Mouse (Mus musculus) ES-E14 (cell line): ENCODE measurements at regions not wholly inside any gene's neighbourhood (a gene's known extent, or its start where the extent isn't known, plus 50 kb on each side); places are given as distances from the start of the nearest gene placed in this dataset.

Experiments used
- DNase-seq: peaks from one replicate; pipeline ENCODE4 v3.0.0-alpha.2; 2013; ENCODE audit warnings: low read depth, low spot score
- H3K27ac ChIP-seq: 2 replicates; pipeline ENCODE4 v1.5.1; 2012; ENCODE audit warnings: low read depth, mild to moderate bottlenecking, low read length, moderate library complexity, mixed read lengths; ENCODE audit not compliant: poor library complexity, insufficient read depth, severe bottlenecking
- H3K36me3 ChIP-seq: 2 replicates; pipeline ENCODE4 v1.6.1; 2012; ENCODE audit warnings: mild to moderate bottlenecking, low read length, moderate library complexity, mixed read lengths; ENCODE audit not compliant: control insufficient read depth, poor library complexity, insufficient read depth, severe bottlenecking
- H3K4me1 ChIP-seq, 2 experiments: fragments of 150-350 bp in 1 of 2; sonication (generic) in 1 of 2; 2 replicates each; pipeline ENCODE4 v1.6.1; 2012; ENCODE audit warnings: low read length in 2 of 2, mild to moderate bottlenecking in 1 of 2, mixed read lengths in 1 of 2; ENCODE audit not compliant: control insufficient read depth in 2 of 2, insufficient read depth in 2 of 2, poor library complexity in 1 of 2
- H3K4me3 ChIP-seq, 2 experiments: fragments of 150-350 bp in 1 of 2; sonication (generic) in 1 of 2; 2 replicates each; pipeline ENCODE4 v1.5.1; 2012; ENCODE audit warnings: low read length in 2 of 2, low read depth in 1 of 2, mild to moderate bottlenecking in 1 of 2, mixed read lengths in 1 of 2; ENCODE audit not compliant: insufficient read depth in 1 of 2, poor library complexity in 1 of 2, severe bottlenecking in 1 of 2
- H3K9ac ChIP-seq: 2 replicates; pipeline ENCODE4 v1.6.1; 2012; ENCODE audit warnings: low read depth, mild to moderate bottlenecking, low read length, mixed read lengths; ENCODE audit not compliant: poor library complexity, insufficient read depth, severe bottlenecking
- H3K9me3 ChIP-seq: fragments of 150-350 bp; sonication (generic); 2 replicates; pipeline ENCODE4 v1.6.1; 2012; ENCODE audit warnings: low read depth, mild to moderate bottlenecking, low read length; ENCODE audit not compliant: control insufficient read depth, insufficient read depth
- CHD2 ChIP-seq: IDR thresholded peaks from 2 replicates; pipeline ENCODE4 v1.6.1; 2014; ENCODE audit warnings: mild to moderate bottlenecking, low read depth, low read length, inconsistent platforms
- HCFC1 ChIP-seq: IDR thresholded peaks from 2 replicates; pipeline ENCODE4 v1.6.1; 2012; ENCODE audit warnings: low read length, inconsistent platforms, borderline replicate concordance; ENCODE audit not compliant: insufficient read depth
- MAFK ChIP-seq: IDR thresholded peaks from 2 replicates; pipeline ENCODE4 v1.6.1; 2014; ENCODE audit warnings: mild to moderate bottlenecking, low read depth, low read length, inconsistent platforms; ENCODE audit not compliant: insufficient read depth
- ZC3H11A ChIP-seq: IDR thresholded peaks from 2 replicates; pipeline ENCODE4 v1.6.1; 2012; ENCODE audit warnings: low read depth, mild to moderate bottlenecking, inconsistent platforms, low read length, borderline replicate concordance
- ZNF384 ChIP-seq: IDR thresholded peaks from 2 replicates; pipeline ENCODE4 v1.6.1; 2012; ENCODE audit warnings: low read depth, low read length, inconsistent platforms
- in situ Hi-C, 2 experiments: fragments of 600-800 bp; cut with MboI; formaldehyde crosslinking; loops; one replicate each; pipeline ENCODE4 v1.15.1; 2025; ENCODE audit warnings: low sequenced_read_pairs in 2 of 2, inconsistent platforms in 1 of 2; ENCODE audit not compliant: unreplicated experiment in 2 of 2

GRCm38 (mm10) chr3:62159031-62159430, 179.1 kb upstream of the Arhgef26 start:
- TF ChIP-seq ZNF384, result no peak
- no peak overlapping the region for H3K9ac ChIP-seq

DNA sequence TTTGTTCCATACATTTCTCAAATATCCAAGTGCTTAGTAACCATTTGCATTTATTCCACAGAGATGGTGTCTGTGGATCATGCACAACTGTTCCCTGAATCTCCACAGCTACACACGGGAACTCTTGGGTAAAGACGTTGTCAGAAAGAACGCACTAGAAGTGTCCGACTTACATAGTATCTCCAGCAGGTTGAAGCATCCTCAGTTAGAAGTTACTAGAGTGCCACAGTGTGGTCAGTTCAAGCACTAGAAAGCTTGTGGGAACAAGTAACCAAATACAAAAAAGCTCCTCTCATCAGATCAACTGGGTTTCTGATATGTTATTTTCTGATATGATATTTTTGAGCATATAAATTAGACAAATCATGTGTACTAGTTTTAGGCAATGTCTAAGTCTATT, 167.5 kb upstream of the Arhgef26 start:
- Histone ChIP-seq H3K4me1 (no peaks in the 10 kb centered on the region), H3K4me3 (no peak overlapping the region), H3K27ac (no peak overlapping the region), H3K9me3 (no peaks in the 10 kb centered on the region), H3K9ac (no peak overlapping the region), H3K36me3 (no peaks in the 10 kb centered on the region)
- no peak for DNase-seq
- in situ Hi-C loops, result no loop called here
- TF ChIP-seq HCFC1 (no peak), ZNF384 (no peak), CHD2 (no peak), MAFK (no peak), ZC3H11A (no peak)

More at GRCm38 (mm10) chr3:62159031-62159430, 179.1 kb upstream of the Arhgef26 start:
- peak; percentile 47 for DNase-seq
- H3K4me1 ChIP-seq, result no peaks in the 10 kb centered on the region
- no peaks in the 10 kb centered on the region; the same call in 1 of the 2 replicates for H3K9me3 ChIP-seq
- H3K4me3 ChIP-seq, result no peak overlapping the region
- no peak overlapping the region for H3K27ac ChIP-seq
- peaks cover 5% of the 10 kb centered on the region; the same call in 1 of the 2 replicates for H3K36me3 ChIP-seq
- in situ Hi-C loops, result no loop called here

GRCm38 (mm10) chr3:62187807-62188509, 150.2 kb upstream of the Arhgef26 start:
- H3K9ac ChIP-seq, result no peak overlapping the region
- no peaks in the 10 kb centered on the region for H3K36me3 ChIP-seq
- H3K9me3 ChIP-seq, result no peaks in the 10 kb centered on the region
- no peak overlapping the region for H3K4me3 ChIP-seq
- no peak overlapping the region for H3K27ac ChIP-seq
- H3K4me1 ChIP-seq, result no peaks in the 10 kb centered on the region
- no peak for DNase-seq
- TF ChIP-seq ZC3H11A (no peak), ZNF384 (no peak), HCFC1 (no peak), CHD2 (no peak), MAFK (no peak)
- in situ Hi-C loops, result loop anchor here in 1 of 2 experiments (25.0 kb wide), 1 partner anchor 951 kb away; no protein-coding TSS in a partner anchor

GRCm38 (mm10) chr3:62192466-62192865, 145.7 kb upstream of the Arhgef26 start:
- Histone ChIP-seq H3K27ac (no peak overlapping the region), H3K9ac (no peak overlapping the region), H3K36me3 (no peaks in the 10 kb centered on the region), H3K4me3 (no peak overlapping the region), H3K9me3 (no peaks in the 10 kb centered on the region), H3K4me1 (no peaks in the 10 kb centered on the region)
- TF ChIP-seq ZC3H11A (no peak), CHD2 (no peak), MAFK (no peak), ZNF384 (no peak), HCFC1 (no peak)
- in situ Hi-C loops, result loop anchor here in 1 of 2 experiments (25.0 kb wide), 1 partner anchor 955 kb away; no protein-coding TSS in a partner anchor
- DNase-seq, result no peak

DNA sequence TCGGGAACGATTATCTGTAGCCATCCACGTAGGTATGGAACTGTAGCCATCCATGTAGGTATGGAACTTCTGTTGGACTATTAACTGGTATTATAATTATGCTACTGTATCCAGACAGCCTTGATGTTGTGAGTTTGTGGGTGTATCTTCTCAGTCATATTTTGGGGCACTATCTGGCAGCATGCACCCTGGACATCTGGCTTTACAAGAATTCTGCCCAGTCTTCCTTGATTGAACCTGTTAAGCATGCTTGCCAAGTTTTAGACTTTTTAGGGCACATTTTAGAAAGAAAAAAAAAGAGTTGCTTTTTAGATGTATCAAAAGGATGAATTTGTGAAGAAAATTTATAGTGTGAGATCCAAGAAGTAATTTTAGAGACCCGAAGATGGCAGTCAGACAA, 143.7 kb upstream of the Arhgef26 start:
- H3K9me3 ChIP-seq, result no peaks in the 10 kb centered on the region
- no peak overlapping the region for H3K4me3 ChIP-seq
- no peak for DNase-seq
- in situ Hi-C loops, result loop anchor here in 1 of 2 experiments (25.0 kb wide), 1 partner anchor 957 kb away; no protein-coding TSS in a partner anchor
- no peak overlapping the region for H3K9ac ChIP-seq
- no peaks in the 10 kb centered on the region for H3K4me1 ChIP-seq
- TF ChIP-seq HCFC1 (no peak), MAFK (no peak), ZNF384 (no peak), ZC3H11A (no peak), CHD2 (no peak)
- no peaks in the 10 kb centered on the region for H3K36me3 ChIP-seq
- no peak overlapping the region for H3K27ac ChIP-seq
